Mouse (Mus musculus) midbrain, embryonic 15.5 days (tissue): ENCODE results near the gene Rims1. TPM values are rescaled to one million over a fixed set of nuclear protein-coding genes. Genes with fewer than 3 reads are reported as not detected.

Experiments
- ATAC-seq: fragments of 200-750 bp; cut with Nextera tagmentation; replicated peaks from 2 replicates; pipeline ENCODE4 v1.8.0; 2017; ENCODE audit warnings: moderate TSS enrichment
- H3K27ac ChIP-seq: fragments of 300-500 bp; sonication (generic); 2 replicates; pipeline ENCODE4 v1.5.1; 2015; ENCODE audit warnings: mild to moderate bottlenecking, inconsistent platforms
- H3K27me3 ChIP-seq: fragments of 300-500 bp; sonication (generic); replicated peaks from 2 replicates; pipeline ENCODE4 v1.6.1; 2015; ENCODE audit warnings: inconsistent platforms
- H3K36me3 ChIP-seq: fragments of 300-500 bp; sonication (generic); replicated peaks from 2 replicates; pipeline ENCODE4 v1.6.1; 2015; ENCODE audit warnings: inconsistent platforms
- H3K4me1 ChIP-seq: fragments of 300-500 bp; sonication (generic); 2 replicates; pipeline ENCODE4 v1.6.1; 2015; ENCODE audit warnings: inconsistent platforms
- H3K4me2 ChIP-seq: fragments of 300-500 bp; sonication (generic); 2 replicates; pipeline ENCODE4 v1.6.1; 2015; ENCODE audit warnings: inconsistent platforms, mild to moderate bottlenecking, moderate library complexity
- H3K4me3 ChIP-seq: fragments of 300-500 bp; sonication (generic); 2 replicates; pipeline ENCODE4 v1.5.1; 2015; ENCODE audit warnings: mild to moderate bottlenecking, inconsistent platforms
- H3K9ac ChIP-seq: fragments of 300-500 bp; sonication (generic); 2 replicates; pipeline ENCODE4 v1.6.1; 2015; ENCODE audit warnings: mild to moderate bottlenecking, inconsistent platforms
- H3K9me3 ChIP-seq: fragments of 300-500 bp; sonication (generic); 2 replicates; pipeline ENCODE4 v1.6.1; 2016; ENCODE audit warnings: inconsistent platforms
- WGBS: fragments of 180-500 bp; shearing (Covaris S2); methylation state at CpG from one replicate; pipeline ENCODE4 v1.1.7; 2015; ENCODE audit warnings: mixed read lengths; 5-methylcytosine and 5-hydroxymethylcytosine counted together
- polyA plus RNA-seq: library from polyadenylated mRNA; unstranded; fragments of >200 nt; fragmentation: Nextera tagmentation; extraction: Ambion mirVana; gene quantifications from 2 replicates; pipeline ENCODE4 v1.2.1, GENCODE M21; 2015

The Rims1 gene
- polyA plus RNA-seq, 1 experiment from 2014 or later, result 20.1 TPM

DNA sequence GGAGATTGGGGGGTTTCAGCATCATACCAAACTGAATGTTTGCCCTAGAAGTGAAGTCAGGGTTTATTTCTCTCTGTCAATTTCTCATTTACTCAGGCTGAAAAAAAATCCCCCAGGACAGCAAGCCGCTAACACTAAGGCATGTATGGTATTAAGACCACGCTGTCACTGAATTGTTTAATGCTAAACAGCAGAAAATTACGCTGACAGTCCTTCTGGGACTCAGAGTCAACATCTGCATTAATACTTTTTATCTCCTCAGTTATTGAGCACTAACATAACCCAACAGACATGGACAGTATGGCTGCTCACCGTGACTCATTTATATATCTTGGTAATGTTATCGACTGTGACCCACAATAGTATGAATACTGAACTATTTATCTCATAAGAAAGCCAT, 43.0 kb downstream of the Rims1 start:
- no peaks in the 10 kb centered on the region for H3K9me3 ChIP-seq
- H3K9ac ChIP-seq, result no peak overlapping the region
- H3K36me3 ChIP-seq, result no peaks in the 10 kb centered on the region
- 62% methylated on average over 5 of the region's 5 CpGs for WGBS
- no peaks in the 10 kb centered on the region for H3K27me3 ChIP-seq
- H3K4me2 ChIP-seq, result no peak overlapping the region
- ATAC-seq, result no peak
- no peak overlapping the region for H3K27ac ChIP-seq
- no peak overlapping the region for H3K4me3 ChIP-seq
- H3K4me1 ChIP-seq, result no peaks in the 10 kb centered on the region

DNA sequence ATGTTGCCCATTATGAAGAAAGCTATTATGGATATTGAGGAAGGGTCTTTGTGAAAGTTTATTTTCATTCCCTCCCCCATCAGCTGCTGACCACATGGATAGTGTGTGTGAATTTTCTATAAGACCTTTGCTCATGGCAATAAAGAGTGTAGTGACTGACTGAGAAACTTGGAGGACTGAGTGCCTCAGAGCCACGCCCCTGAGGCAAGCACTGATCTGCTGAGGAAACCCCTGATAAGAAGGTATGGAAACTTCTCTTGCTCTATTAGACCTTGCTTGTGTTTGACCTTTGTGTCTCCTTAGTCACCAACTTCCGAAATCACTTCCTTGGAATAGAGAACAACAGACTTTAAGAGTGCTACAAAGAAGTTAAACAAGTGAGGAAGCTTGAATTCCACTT, 55.3 kb downstream of the Rims1 start:
- 87% methylated on average over 2 of the region's 2 CpGs for WGBS
- Histone ChIP-seq H3K9me3 (no peaks in the 10 kb centered on the region), H3K9ac (no peak overlapping the region)

DNA sequence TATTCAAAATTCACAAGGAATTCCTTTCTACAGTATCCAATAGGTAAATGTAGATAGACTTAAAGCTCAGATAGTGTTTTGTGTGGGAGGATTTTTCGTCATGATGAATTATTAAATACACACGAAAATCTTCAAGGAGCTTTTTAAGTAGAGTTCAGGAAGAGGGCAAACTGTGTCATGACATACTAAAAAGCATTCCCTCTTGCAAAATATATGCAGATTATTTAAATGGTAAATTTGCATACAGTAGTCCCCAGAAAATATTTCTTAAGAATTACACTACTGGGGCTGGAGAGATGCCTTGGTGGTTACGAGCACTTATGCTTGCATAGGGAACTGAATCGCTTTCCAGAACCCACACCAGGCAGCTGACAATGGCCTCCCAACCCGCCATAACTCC, 61.1 kb downstream of the Rims1 start:
- Histone ChIP-seq H3K4me3 (no peak overlapping the region), H3K9me3 (no peaks in the 10 kb centered on the region), H3K4me2 (no peak overlapping the region), H3K27me3 (no peaks in the 10 kb centered on the region), H3K4me1 (no peaks in the 10 kb centered on the region), H3K36me3 (no peaks in the 10 kb centered on the region), H3K9ac (no peak overlapping the region), H3K27ac (no peak overlapping the region)
- no peak for ATAC-seq
- WGBS, result 85% methylated on average over 5 of the region's 5 CpGs

More for the DNA sequence above, 55.3 kb downstream of the Rims1 start:
- Histone ChIP-seq H3K4me3 (no peak overlapping the region), H3K36me3 (no peaks in the 10 kb centered on the region), H3K27me3 (no peaks in the 10 kb centered on the region), H3K4me1 (no peaks in the 10 kb centered on the region), H3K27ac (no peak overlapping the region), H3K4me2 (no peak overlapping the region)
- no peak for ATAC-seq

DNA sequence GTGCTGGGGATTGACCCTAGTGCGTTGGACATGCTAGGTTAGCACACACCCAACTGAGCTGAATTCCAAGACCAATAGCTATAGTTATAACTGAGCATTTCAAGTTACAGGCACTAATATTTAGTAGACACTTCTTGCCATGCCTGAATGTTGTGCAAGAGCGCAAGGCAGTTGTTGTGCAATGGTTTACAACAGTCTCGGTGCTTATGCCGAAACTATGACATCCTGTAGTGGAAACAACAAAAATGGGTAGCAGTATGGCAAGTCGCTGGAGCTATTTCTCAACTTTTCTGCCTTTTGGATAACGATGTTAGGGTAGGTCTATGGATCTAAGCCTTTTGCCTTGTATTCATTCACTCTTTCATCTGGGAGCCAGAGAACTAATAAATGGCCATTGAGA, 68.3 kb downstream of the Rims1 start:
- no peak overlapping the region for H3K9ac ChIP-seq
- no peaks in the 10 kb centered on the region for H3K9me3 ChIP-seq
- H3K4me3 ChIP-seq, result no peak overlapping the region
- no peaks in the 10 kb centered on the region for H3K27me3 ChIP-seq
- H3K4me2 ChIP-seq, result no peak overlapping the region
- H3K4me1 ChIP-seq, result no peaks in the 10 kb centered on the region
- 92% methylated on average over 6 of the region's 6 CpGs for WGBS
- ATAC-seq, result no peak
- H3K27ac ChIP-seq, result no peak overlapping the region
- no peaks in the 10 kb centered on the region for H3K36me3 ChIP-seq

DNA sequence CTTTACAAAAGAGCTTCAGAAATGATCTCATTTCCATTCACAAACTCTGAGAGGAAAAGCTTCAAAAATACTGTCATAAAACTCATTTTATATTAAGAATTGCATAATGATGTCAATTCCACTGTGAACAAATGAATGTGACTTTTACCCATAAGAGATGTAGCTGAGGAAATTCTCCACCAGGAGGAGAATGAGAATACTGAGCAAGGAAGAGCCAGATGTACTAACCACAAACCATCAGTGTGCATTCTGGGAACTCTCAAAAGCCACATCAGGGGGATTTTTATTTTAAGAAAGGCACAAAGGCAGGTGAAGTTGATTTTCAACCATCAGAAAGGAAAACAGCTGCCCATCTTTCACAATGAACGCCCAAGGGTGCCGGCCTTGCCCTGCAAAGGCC, 71.4 kb downstream of the Rims1 start:
- Histone ChIP-seq H3K9me3 (no peaks in the 10 kb centered on the region), H3K36me3 (no peaks in the 10 kb centered on the region), H3K27me3 (no peaks in the 10 kb centered on the region), H3K27ac (no peak overlapping the region), H3K9ac (no peak overlapping the region), H3K4me3 (no peak overlapping the region), H3K4me2 (no peak overlapping the region), H3K4me1 (no peaks in the 10 kb centered on the region)
- no peak for ATAC-seq
- WGBS, result 94% methylated on average over 2 of the region's 2 CpGs

DNA sequence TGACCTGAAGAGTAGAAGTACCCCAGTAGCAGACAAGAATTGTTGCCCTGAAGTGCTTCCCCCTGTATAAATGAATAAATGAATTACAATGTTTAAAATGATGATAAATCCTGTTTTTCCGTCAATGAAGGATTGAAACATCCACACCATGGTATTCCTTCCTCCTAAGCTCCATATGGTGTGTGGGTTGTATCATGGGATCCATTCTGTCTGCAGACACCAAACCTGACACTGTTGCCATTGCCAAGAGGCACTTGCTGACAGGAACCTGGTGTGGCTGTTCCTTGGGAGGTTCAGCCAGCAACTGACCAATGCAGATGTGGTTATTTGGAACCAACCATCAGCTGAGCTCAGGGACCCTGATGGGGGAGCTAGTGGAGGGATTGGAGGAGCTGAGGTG, 72.5 kb downstream of the Rims1 start:
- Histone ChIP-seq H3K27me3 (no peaks in the 10 kb centered on the region), H3K4me2 (no peak overlapping the region), H3K27ac (no peak overlapping the region), H3K4me3 (no peak overlapping the region), H3K4me1 (no peaks in the 10 kb centered on the region), H3K9me3 (no peaks in the 10 kb centered on the region), H3K9ac (no peak overlapping the region), H3K36me3 (no peaks in the 10 kb centered on the region)
- ATAC-seq, result no peak
- WGBS, result 95% methylated on average over 1 of the region's 1 CpGs

DNA sequence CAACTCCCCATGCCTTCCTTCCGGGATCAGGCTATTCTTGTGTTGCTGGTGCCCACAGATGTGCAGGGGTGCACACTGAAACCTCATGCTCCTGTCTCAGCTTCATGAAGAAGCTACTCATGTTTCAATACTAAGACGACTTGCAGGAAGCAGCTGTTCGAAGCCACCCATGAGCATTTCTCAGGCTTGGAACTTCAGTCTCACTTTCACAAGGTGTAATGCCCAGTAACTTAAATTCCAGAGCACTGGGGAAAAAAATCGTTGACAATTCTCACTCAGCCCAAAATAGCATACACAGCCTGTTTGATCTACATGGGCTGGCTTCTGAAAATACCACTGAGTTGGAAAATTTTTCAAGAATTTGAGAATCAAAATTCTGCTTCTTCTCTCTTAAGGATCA, 77.6 kb downstream of the Rims1 start:
- Histone ChIP-seq H3K4me1 (no peaks in the 10 kb centered on the region), H3K9ac (no peak overlapping the region), H3K36me3 (no peaks in the 10 kb centered on the region), H3K4me2 (no peak overlapping the region), H3K9me3 (no peaks in the 10 kb centered on the region), H3K27me3 (no peaks in the 10 kb centered on the region), H3K27ac (no peak overlapping the region), H3K4me3 (no peak overlapping the region)
- 88% methylated on average over 4 of the region's 4 CpGs for WGBS
- ATAC-seq, result no peak

DNA sequence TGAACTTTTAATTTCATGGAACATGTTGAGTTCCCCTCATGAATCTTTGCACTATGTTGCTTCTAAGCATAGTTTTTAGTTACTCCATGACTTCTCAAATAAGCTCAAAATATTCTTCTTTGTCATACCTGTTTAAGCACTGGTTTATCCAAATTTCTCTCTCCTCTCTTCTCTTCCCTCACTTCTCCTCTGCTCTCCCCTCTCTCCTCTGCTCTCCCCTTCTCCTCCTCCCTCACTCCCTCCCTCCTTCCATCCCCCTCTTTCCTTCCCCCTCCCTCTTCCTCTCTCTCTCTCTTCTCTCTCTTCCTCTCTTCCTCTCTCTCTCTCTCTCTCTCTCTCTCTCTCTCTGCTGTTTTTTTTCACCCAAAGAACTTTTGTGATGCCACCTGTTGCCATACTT, 84.1 kb downstream of the Rims1 start:
- Histone ChIP-seq H3K36me3 (no peaks in the 10 kb centered on the region), H3K4me2 (no peak overlapping the region), H3K9ac (no peak overlapping the region), H3K4me1 (no peaks in the 10 kb centered on the region), H3K4me3 (no peak overlapping the region), H3K9me3 (no peaks in the 10 kb centered on the region), H3K27me3 (no peaks in the 10 kb centered on the region), H3K27ac (no peak overlapping the region)
- ATAC-seq, result no peak

DNA sequence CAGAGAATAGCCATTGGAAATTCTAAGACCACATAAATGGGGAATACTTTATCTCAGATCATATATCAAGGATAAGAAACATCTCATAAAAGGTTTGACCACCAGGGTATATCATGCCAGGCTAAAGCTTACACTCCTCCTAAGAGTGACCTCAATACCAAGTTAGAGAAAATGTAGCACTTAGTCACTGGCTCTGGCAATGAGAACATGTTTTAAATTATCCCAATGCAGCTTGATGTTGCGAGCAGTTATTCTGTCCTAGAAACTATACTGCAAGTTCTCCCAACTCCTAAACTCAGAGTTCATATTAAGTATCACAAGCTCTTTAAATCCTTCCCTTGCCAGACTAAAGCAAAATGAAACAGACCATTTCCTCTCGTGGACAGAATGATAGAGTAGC, 85.1 kb downstream of the Rims1 start:
- Histone ChIP-seq H3K36me3 (no peaks in the 10 kb centered on the region), H3K4me3 (no peak overlapping the region), H3K4me2 (no peak overlapping the region), H3K4me1 (no peaks in the 10 kb centered on the region), H3K27me3 (no peaks in the 10 kb centered on the region), H3K27ac (no peak overlapping the region), H3K9me3 (no peaks in the 10 kb centered on the region), H3K9ac (no peak overlapping the region)
- ATAC-seq, result no peak
- 85% methylated on average over 2 of the region's 2 CpGs for WGBS

DNA sequence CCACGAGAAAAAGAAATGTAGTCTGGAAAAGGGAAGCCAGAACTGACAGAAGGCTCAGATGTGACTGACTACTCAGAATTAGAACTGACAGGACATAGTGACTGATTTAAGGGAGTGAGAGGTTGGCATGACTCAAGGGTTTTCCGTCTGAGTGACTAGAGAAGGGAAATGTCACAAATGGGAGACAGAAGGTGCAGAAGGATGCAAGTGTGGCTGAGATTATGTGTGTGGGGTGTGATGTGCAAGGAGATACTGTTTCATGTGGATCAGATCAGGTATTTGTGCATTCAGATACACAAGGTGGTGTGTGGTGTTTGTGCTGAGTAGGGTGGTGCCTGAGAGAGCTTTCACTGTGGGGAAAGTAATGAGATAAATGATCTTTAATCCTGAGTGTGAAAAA, 96.3 kb downstream of the Rims1 start:
- Histone ChIP-seq H3K4me2 (no peak overlapping the region), H3K27ac (no peak overlapping the region), H3K9me3 (no peaks in the 10 kb centered on the region), H3K36me3 (no peaks in the 10 kb centered on the region), H3K9ac (no peak overlapping the region), H3K27me3 (no peaks in the 10 kb centered on the region), H3K4me3 (no peak overlapping the region), H3K4me1 (no peaks in the 10 kb centered on the region)
- WGBS, result 64% methylated on average over 2 of the region's 2 CpGs
- ATAC-seq, result no peak

DNA sequence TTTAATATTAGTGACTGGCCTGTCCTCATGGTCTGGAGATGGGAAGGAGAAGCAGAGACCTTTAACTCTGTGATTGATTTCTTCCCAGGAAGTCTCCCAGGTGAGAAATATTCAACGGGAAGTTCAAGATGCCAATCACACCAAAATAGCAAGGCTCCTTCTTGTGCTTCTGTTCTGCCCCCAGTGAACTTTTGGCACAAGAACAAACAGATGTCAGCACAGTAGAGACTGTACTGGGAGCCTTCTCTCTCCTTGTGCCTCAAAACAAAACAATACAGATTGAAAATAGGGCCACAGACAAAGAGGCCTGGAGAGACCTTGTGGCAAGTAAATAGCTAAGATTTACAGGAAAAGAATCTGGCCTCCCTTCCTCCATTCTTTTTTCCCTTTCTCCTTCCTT, 110.7 kb downstream of the Rims1 start:
- H3K27me3 ChIP-seq, result no peaks in the 10 kb centered on the region
- no peak overlapping the region for H3K4me2 ChIP-seq
- no peak overlapping the region for H3K9ac ChIP-seq
- H3K9me3 ChIP-seq, result no peaks in the 10 kb centered on the region
- H3K4me3 ChIP-seq, result no peak overlapping the region
- H3K36me3 ChIP-seq, result no peaks in the 10 kb centered on the region
- 49% methylated on average over 1 of the region's 1 CpGs for WGBS
- no peak for ATAC-seq
- H3K27ac ChIP-seq, result no peak overlapping the region
- no peaks in the 10 kb centered on the region for H3K4me1 ChIP-seq

DNA sequence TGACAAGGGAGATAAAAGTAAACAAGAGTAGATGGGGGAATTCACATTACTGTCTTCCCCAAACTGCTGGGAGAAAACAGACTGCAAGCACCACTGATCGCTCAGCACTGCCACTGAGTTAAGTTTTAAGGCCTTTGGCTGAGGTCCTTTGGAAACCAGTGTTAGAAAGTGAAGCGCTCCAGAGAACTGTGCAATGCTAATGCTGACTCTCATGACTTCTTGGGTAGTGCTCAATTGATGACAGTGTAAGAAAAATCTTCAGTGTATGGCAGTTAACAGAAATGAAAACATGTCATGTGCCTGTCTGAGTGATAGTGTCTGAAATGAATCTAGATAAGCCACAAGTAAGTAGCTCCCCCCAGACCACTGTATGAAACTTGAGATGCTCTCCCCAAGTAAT, 111.3 kb downstream of the Rims1 start:
- no peak overlapping the region for H3K4me3 ChIP-seq
- H3K27ac ChIP-seq, result no peak overlapping the region
- no peak overlapping the region for H3K4me2 ChIP-seq
- no peaks in the 10 kb centered on the region for H3K4me1 ChIP-seq
- H3K9me3 ChIP-seq, result no peaks in the 10 kb centered on the region
- H3K9ac ChIP-seq, result no peak overlapping the region
- H3K27me3 ChIP-seq, result no peaks in the 10 kb centered on the region
- H3K36me3 ChIP-seq, result no peaks in the 10 kb centered on the region
- ATAC-seq, result no peak
- WGBS, result 83% methylated on average over 2 of the region's 2 CpGs

DNA sequence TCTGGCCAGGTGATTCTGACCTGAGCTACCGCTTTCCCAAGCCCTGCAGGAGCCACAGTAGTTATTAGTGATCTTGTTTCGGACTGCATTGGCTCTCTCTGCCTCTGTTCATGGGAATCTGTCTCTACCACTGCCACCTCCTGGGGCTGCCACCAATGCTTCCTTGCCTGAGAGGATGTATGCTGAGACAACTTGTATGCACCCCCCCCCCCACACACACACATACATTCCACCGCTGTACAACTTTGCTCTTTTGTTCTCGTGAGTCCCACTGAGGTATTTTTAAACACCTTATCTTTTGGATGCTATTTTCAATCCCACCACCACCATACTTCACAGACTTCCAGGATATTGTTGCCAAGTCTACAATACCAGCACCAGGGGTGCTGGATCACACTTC, 122.3 kb downstream of the Rims1 start:
- Histone ChIP-seq H3K9ac (no peak overlapping the region), H3K9me3 (no peaks in the 10 kb centered on the region), H3K4me1 (no peaks in the 10 kb centered on the region), H3K4me3 (no peak overlapping the region), H3K27me3 (no peaks in the 10 kb centered on the region), H3K27ac (no peak overlapping the region), H3K36me3 (no peaks in the 10 kb centered on the region), H3K4me2 (no peak overlapping the region)
- ATAC-seq, result no peak
- 82% methylated on average over 4 of the region's 4 CpGs for WGBS

DNA sequence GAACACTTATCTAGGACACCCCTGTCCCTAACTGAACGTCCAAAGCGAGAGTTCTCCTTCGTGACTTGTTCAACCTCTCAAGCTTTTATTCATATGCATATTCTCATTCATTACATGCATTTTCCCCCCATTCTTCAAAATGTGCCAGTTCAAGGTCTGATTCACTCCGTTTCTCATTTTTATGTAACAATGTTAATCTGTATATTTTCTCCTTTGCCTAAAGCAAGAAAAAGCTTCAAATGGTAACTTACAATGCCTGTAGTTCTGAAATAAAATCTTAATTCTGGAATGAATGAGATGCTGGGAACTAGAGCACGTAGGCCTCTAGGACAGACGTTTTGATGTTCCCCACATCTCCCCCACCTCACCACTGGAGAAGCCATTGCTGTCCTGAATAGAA, 141.6 kb downstream of the Rims1 start:
- WGBS, result 76% methylated on average over 6 of the region's 6 CpGs

More for the DNA sequence above, 141.6 kb downstream of the Rims1 start:
- H3K27me3 ChIP-seq, result no peaks in the 10 kb centered on the region
- H3K4me1 ChIP-seq, result no peaks in the 10 kb centered on the region
- H3K27ac ChIP-seq, result no peak overlapping the region
- H3K9me3 ChIP-seq, result no peaks in the 10 kb centered on the region
- no peak for ATAC-seq
- no peak overlapping the region for H3K4me3 ChIP-seq
- no peak overlapping the region for H3K4me2 ChIP-seq
- H3K36me3 ChIP-seq, result no peaks in the 10 kb centered on the region
- no peak overlapping the region for H3K9ac ChIP-seq
